Comparison of ENCODE assay signal across 18 mouse cellular contexts in genomic region chr11:63670477-63670876, GRCm38 (mm10).
"Had no signal": no experiment of that assay in that cellular context is flagged by ENCODE, and none has a peak within 500 bp of the region (broad histone marks: within the 10 kb centered on the region; RNA-seq: fewer than 3 reads in every experiment).

No protein-coding gene starts in this region.

- H3K27ac ChIP-seq: lung, embryonic 15.5 days; macrophage; midbrain, embryonic 13.5 days; midbrain, embryonic 15.5 days; neural tube, embryonic 12.5 days; stomach, embryonic 15.5 days; stomach, postnatal 0 days had no signal

- ATAC-seq: liver, postnatal 0 days; lung, postnatal 0 days; midbrain, embryonic 13.5 days; midbrain, embryonic 15.5 days had no signal

- H3K4me1 ChIP-seq: lung, embryonic 15.5 days; megakaryocyte, embryonic 14.5 days; midbrain, embryonic 13.5 days; midbrain, embryonic 15.5 days; stomach, embryonic 15.5 days had no signal

- H3K4me3 ChIP-seq: lung, embryonic 15.5 days; megakaryocyte, embryonic 14.5 days; midbrain, embryonic 13.5 days; midbrain, embryonic 15.5 days; neural tube, embryonic 12.5 days; stomach, embryonic 15.5 days had no signal

- H3K9ac ChIP-seq: liver, postnatal 0 days; lung, embryonic 15.5 days; midbrain, embryonic 13.5 days; midbrain, embryonic 15.5 days; neural tube, embryonic 12.5 days; stomach, embryonic 15.5 days had no signal

- H3K4me2 ChIP-seq: lung, embryonic 15.5 days; midbrain, embryonic 11.5 days; midbrain, embryonic 13.5 days; midbrain, embryonic 15.5 days; neural tube, embryonic 12.5 days; stomach, embryonic 15.5 days had no signal

- H3K9me3 ChIP-seq: lung, embryonic 15.5 days; midbrain, embryonic 13.5 days; midbrain, embryonic 15.5 days; neural tube, embryonic 12.5 days; stomach, embryonic 15.5 days had no signal

- H3K36me3 ChIP-seq: lung, embryonic 15.5 days; midbrain, embryonic 13.5 days; midbrain, embryonic 15.5 days; neural tube, embryonic 12.5 days; stomach, embryonic 15.5 days had no signal

- DNase-seq: liver, postnatal 0 days; lung, adult 2 months; lung, postnatal 14 days; lung, postnatal 36 days; right cerebral cortex, postnatal 14 days; thymus, adult 2 months; thymus, postnatal 25 days; thymus, postnatal 4 days had no signal

- H3K27me3 ChIP-seq: lung, embryonic 15.5 days; megakaryocyte, embryonic 14.5 days; midbrain, embryonic 13.5 days; midbrain, embryonic 15.5 days; neural tube, embryonic 12.5 days; stomach, embryonic 15.5 days had no signal
